Mouse (Mus musculus) forebrain, postnatal 0 days (tissue): Measurements from ENCODE around the gene Mog. TPM values are rescaled to one million over a fixed set of nuclear protein-coding genes. Genes with fewer than 3 reads are reported as not detected.

Experiments used
- ATAC-seq: fragments of 200-750 bp; cut with Nextera tagmentation; 2 replicates; pipeline ENCODE4 v1.8.0; 2017; ENCODE audit warnings: mild to moderate bottlenecking, moderate library complexity
- DNase-seq: peaks from one replicate; pipeline ENCODE4 v3.0.0-alpha.2; 2015
- H3K27ac ChIP-seq: fragments of 300-500 bp; sonication (generic); 2 replicates; pipeline ENCODE4 v1.5.1; 2014; ENCODE audit warnings: low read depth, mild to moderate bottlenecking, antibody characterized with exemption, low read length, moderate library complexity, mixed read lengths
- H3K27me3 ChIP-seq: fragments of 300-500 bp; sonication (generic); 2 replicates; pipeline ENCODE4 v1.6.1; 2014; ENCODE audit warnings: mild to moderate bottlenecking, low read length, mixed read lengths; ENCODE audit not compliant: insufficient read depth
- H3K36me3 ChIP-seq: fragments of 300-500 bp; sonication (generic); 2 replicates; pipeline ENCODE4 v1.6.1; 2014; ENCODE audit warnings: mild to moderate bottlenecking, moderate library complexity; ENCODE audit not compliant: insufficient read depth
- H3K4me1 ChIP-seq: fragments of 300-500 bp; sonication (generic); 2 replicates; pipeline ENCODE4 v1.6.1; 2014; ENCODE audit warnings: antibody characterized with exemption; ENCODE audit not compliant: insufficient read depth
- H3K4me2 ChIP-seq: fragments of 300-500 bp; sonication (generic); 2 replicates; pipeline ENCODE4 v1.6.1; 2014; ENCODE audit warnings: low read depth, mild to moderate bottlenecking, moderate library complexity
- H3K4me3 ChIP-seq: fragments of 300-500 bp; sonication (generic); 2 replicates; pipeline ENCODE4 v1.5.1; 2014; ENCODE audit warnings: low read depth, low read length, mixed read lengths
- H3K9ac ChIP-seq: fragments of 300-500 bp; sonication (generic); 2 replicates; pipeline ENCODE4 v1.6.1; 2014; ENCODE audit warnings: mild to moderate bottlenecking
- H3K9me3 ChIP-seq: fragments of 300-500 bp; sonication (generic); 2 replicates; pipeline ENCODE4 v1.6.1; 2016; ENCODE audit warnings: low read length
- CTCF ChIP-seq: sonication (generic); IDR thresholded peaks from 2 replicates; pipeline ENCODE4 v1.5.1; 2016; ENCODE audit warnings: antibody characterized with exemption, control low read depth, low read depth
- WGBS: fragments of 180-500 bp; shearing (Covaris S2); extraction: QIAGEN DNeasy Blood & Tissue Kit; methylation state at CpG from one replicate; pipeline ENCODE4 v1.1.7; 2014; 5-methylcytosine and 5-hydroxymethylcytosine counted together
- polyA plus RNA-seq: library from polyadenylated mRNA; unstranded; fragments of >200 nt; fragmentation: Nextera tagmentation; extraction: Ambion mirVana; gene quantifications from 2 replicates; pipeline ENCODE4 v1.2.1, GENCODE M21; 2015
- total RNA-seq: library from RNA; depleted of rRNA; stranded (reverse); fragments of >200 nt; gene quantifications from 2 replicates; pipeline ENCODE4 v1.2.3, GENCODE M21; 2014

Gene Mog
- total and polyA plus RNA-seq, 2 experiments from 2014 or later, result 1.1 TPM; not detected in 1

GRCm38 (mm10) chr17:37063686-37064495 lies 40.7 kb upstream of the Mog start:
- no peak for TF ChIP-seq CTCF
- H3K27me3 ChIP-seq, result no peaks in the 10 kb centered on the region
- 40% methylated on average over 11 of the region's 11 CpGs for WGBS
- H3K9ac ChIP-seq, result no peak overlapping the region
- peaks cover 74% of the 10 kb centered on the region for H3K36me3 ChIP-seq
- H3K4me1 ChIP-seq, result no peaks in the 10 kb centered on the region
- no peak for DNase-seq
- peak; percentile 15; the same call in 1 of the 2 replicates for ATAC-seq
- no peak overlapping the region for H3K27ac ChIP-seq
- H3K9me3 ChIP-seq, result no peaks in the 10 kb centered on the region
- no peak overlapping the region for H3K4me3 ChIP-seq
- no peak overlapping the region for H3K4me2 ChIP-seq

- 0 out of 2 replicates have a peak overlapping the region, but pooled peaks have one; percentile 21 for H3K27ac ChIP-seq
- DNase-seq (no peak), ATAC-seq (no peak)
- no peak for TF ChIP-seq CTCF
- no peak overlapping the region for H3K4me3 ChIP-seq
- 56% methylated on average over 10 of the region's 10 CpGs for WGBS
- H3K27me3 ChIP-seq, result no peaks in the 10 kb centered on the region
- H3K4me2 ChIP-seq, result no peak overlapping the region
- H3K36me3 ChIP-seq, result peaks cover 74% of the 10 kb centered on the region
- H3K9me3 ChIP-seq, result no peaks in the 10 kb centered on the region
- no peak overlapping the region for H3K9ac ChIP-seq
- no peaks in the 10 kb centered on the region for H3K4me1 ChIP-seq
Measured at GRCm38 (mm10) chr17:37063063-37063462, 39.9 kb upstream of the Mog start.

DNA sequence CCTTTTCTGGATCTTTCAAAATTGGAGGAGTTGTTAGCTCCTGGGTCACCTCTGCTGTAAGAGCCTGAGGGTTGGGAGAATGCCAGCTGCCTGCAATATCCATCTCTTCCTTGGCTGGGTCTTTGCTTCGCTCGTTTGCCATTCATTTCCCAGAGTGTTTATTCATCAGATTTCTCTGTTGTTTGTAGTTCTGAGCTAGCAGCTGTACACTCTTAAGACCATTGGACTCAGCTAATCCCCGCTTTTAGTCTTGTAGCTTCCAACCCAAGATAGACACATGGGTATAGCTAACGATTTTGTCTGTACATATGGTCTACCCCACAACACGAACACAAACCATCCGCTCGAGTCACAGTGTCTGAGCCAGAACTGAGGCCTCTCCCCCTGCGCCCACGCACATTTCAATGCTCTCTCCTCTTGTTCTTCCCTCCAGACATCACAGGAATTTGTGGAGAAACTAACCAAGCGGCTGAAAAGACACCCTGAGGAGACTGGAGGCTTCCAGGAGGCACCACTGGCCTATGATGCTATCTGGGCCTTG lies 39.0 kb upstream of the Mog start:
- no peak overlapping the region for H3K4me3 ChIP-seq
- no peak overlapping the region for H3K9ac ChIP-seq
- H3K4me2 ChIP-seq, result no peak overlapping the region
- WGBS, result 29% methylated on average over 10 of the region's 10 CpGs
- peak overlapping the region; percentile 64 for H3K27ac ChIP-seq
- H3K9me3 ChIP-seq, result no peaks in the 10 kb centered on the region
- TF ChIP-seq CTCF, result no peak
- DNase-seq, result no peak
- H3K27me3 ChIP-seq, result no peaks in the 10 kb centered on the region
- peaks cover 73% of the 10 kb centered on the region for H3K36me3 ChIP-seq
- ATAC-seq, result peak; percentile 77
- no peaks in the 10 kb centered on the region for H3K4me1 ChIP-seq

GRCm38 (mm10) chr17:37061435-37061834 lies 38.2 kb upstream of the Mog start:
- H3K9me3 ChIP-seq, result no peaks in the 10 kb centered on the region
- no peak overlapping the region for H3K4me3 ChIP-seq
- 36% methylated on average over 3 of the region's 3 CpGs for WGBS
- H3K9ac ChIP-seq, result no peak overlapping the region
- no peaks in the 10 kb centered on the region for H3K27me3 ChIP-seq
- no peak overlapping the region for H3K4me2 ChIP-seq
- H3K27ac ChIP-seq, result no peak overlapping the region
- DNase-seq (no peak), ATAC-seq (no peak)
- no peaks in the 10 kb centered on the region for H3K4me1 ChIP-seq
- H3K36me3 ChIP-seq, result peaks cover 73% of the 10 kb centered on the region
- TF ChIP-seq CTCF, result no peak

DNA sequence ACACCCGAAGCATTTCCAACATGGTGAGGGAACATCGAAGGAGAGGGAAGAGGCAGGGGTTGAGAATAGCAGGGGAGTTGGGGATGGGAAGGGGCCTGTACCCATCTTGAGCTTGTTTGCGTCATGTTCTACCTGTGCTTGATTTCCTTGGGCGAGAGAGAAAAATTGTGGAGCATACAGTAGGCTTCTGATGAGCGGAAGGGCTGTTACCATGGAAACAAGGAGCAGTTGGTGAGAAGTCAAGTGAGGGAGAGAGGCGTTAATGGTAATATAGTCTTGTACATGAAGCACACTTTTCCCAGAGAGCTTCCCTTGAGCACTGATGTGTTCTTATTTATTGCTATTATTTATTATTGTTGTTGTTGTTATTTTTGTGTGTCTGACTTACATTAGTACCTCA lies 33.8 kb upstream of the Mog start:
- no peak overlapping the region for H3K4me3 ChIP-seq
- WGBS, result 51% methylated on average over 6 of the region's 6 CpGs
- no peak overlapping the region for H3K4me2 ChIP-seq
- no peaks in the 10 kb centered on the region for H3K9me3 ChIP-seq
- H3K27ac ChIP-seq, result peak overlapping the region; percentile 50; the same call in 1 of the 2 replicates
- no peak for TF ChIP-seq CTCF
- ATAC-seq (peak; percentile 66), DNase-seq (no peak)
- H3K36me3 ChIP-seq, result peaks cover 58% of the 10 kb centered on the region
- no peaks in the 10 kb centered on the region for H3K27me3 ChIP-seq
- no peak overlapping the region for H3K9ac ChIP-seq
- H3K4me1 ChIP-seq, result no peaks in the 10 kb centered on the region

DNA sequence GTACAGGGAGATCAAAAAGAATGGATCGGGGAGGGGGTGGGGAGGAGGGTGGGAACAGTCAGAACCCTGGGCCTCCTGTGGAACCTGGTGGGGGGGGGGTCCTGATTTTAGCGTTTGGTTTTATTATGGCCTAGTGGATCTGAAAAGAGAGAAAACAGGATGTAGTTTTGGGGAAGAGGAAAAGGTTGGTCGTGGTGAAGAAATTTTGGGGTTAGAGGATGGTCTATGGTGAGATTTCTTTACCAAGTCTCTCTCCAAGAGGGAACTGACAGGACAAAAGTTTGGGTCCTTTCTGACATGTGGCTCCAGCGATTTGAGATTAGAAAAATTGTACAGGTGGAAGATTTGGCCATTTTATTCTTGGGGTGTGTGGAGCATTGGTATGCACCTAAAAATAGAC lies 28.5 kb upstream of the Mog start:
- Histone ChIP-seq H3K4me2 (peak overlapping the region; percentile 84), H3K4me3 (peak overlapping the region; percentile 69), H3K9ac (peak overlapping the region; percentile 84; the same call in 1 of the 2 replicates), H3K27me3 (no peaks in the 10 kb centered on the region), H3K27ac (no peak overlapping the region), H3K36me3 (peaks cover 26% of the 10 kb centered on the region), H3K9me3 (no peaks in the 10 kb centered on the region), H3K4me1 (peaks cover 7% of the 10 kb centered on the region; the same call in 1 of the 2 replicates)
- DNase-seq, result no peak
- no peak for ATAC-seq
- WGBS, result 40% methylated on average over 4 of the region's 4 CpGs
- no peak for TF ChIP-seq CTCF

DNA sequence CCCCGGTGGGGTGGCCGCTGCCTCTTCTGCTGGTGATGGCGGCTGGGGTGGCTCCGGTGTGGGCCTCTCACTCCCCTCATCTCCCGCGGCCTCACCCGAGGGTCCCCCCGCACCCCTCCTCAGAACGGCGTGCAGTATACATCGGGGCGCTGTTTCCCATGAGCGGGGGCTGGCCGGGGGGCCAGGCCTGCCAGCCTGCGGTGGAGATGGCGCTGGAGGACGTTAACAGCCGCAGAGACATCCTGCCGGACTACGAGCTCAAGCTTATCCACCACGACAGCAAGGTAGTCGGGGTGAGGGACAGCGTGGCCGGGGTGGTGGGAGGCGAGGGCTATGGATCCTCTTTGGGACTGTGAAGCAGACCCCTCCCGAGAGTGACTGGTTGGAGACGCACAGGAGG lies 27.7 kb upstream of the Mog start:
- Histone ChIP-seq H3K4me2 (peak overlapping the region; percentile 84), H3K4me1 (peaks cover 7% of the 10 kb centered on the region; the same call in 1 of the 2 replicates), H3K4me3 (peak overlapping the region; percentile 69), H3K36me3 (peaks cover 17% of the 10 kb centered on the region), H3K27ac (peak overlapping the region; percentile 86), H3K27me3 (no peaks in the 10 kb centered on the region), H3K9ac (peak overlapping the region; percentile 84), H3K9me3 (no peaks in the 10 kb centered on the region)
- TF ChIP-seq CTCF, result peak; percentile 23; the same call in 1 of the 2 replicates
- peak; percentile 40 for ATAC-seq
- DNase-seq, result peak; percentile 62
- WGBS, result 3% methylated on average over 27 of the region's 27 CpGs
